Mouse (Mus musculus): ENCODE measurements around the gene Ppil4. TPM values are rescaled to one million over a fixed set of nuclear protein-coding genes. Genes with fewer than 3 reads are reported as not detected.

The Ppil4 gene
- polyA plus RNA-seq, 1 experiment from 2014 or later: 47.1 TPM

- no peak for DNase-seq (ENCODE audit: low spot score)
- 86% methylated on average over 14 of the region's 14 CpGs for WGBS
Measured at GRCm38 (mm10) chr10:7861259-7861936, 68.7 kb downstream of the Ppil4 start.

GRCm38 (mm10) chr10:7861937-7862657 is 69.4 kb downstream of the Ppil4 start:
- no peak overlapping the region for H3K4me2 ChIP-seq (replicated peaks; ENCODE audit: low read depth, low read length)

More at GRCm38 (mm10) chr10:7861259-7861936, 68.7 kb downstream of the Ppil4 start:
- no peaks in the 10 kb centered on the region for H3K9me3 ChIP-seq (ENCODE audit: control insufficient read depth, low read length)
- no peak overlapping the region for H3K27ac ChIP-seq (ENCODE audit: low read depth, low read length)
- H3K36me3 ChIP-seq (ENCODE audit: control insufficient read depth, insufficient read depth, low read length): no peaks in the 10 kb centered on the region
- no peaks in the 10 kb centered on the region for H3K27me3 ChIP-seq (ENCODE audit: control insufficient read depth, insufficient read depth, low read length)
- no peak for ATAC-seq (ENCODE audit: low FRiP score)
- no peak overlapping the region for H3K4me3 ChIP-seq (ENCODE audit: low read depth, low read length)
- no peak overlapping the region for H3K9ac ChIP-seq (ENCODE audit: low read depth, low read length)
- no peak overlapping the region for H3K4me2 ChIP-seq (replicated peaks; ENCODE audit: low read depth, low read length)
- no peaks in the 10 kb centered on the region for H3K4me1 ChIP-seq (replicated peaks; ENCODE audit: control insufficient read depth, insufficient read depth, low read length)

GRCm38 (mm10) chr10:7863411-7863810 is 70.7 kb downstream of the Ppil4 start:
- DNase-seq (ENCODE audit: low spot score): no peak
- no peaks in the 10 kb centered on the region for H3K9me3 ChIP-seq (ENCODE audit: control insufficient read depth, low read length)
- H3K4me3 ChIP-seq (ENCODE audit: low read depth, low read length): no peak overlapping the region
- no peaks in the 10 kb centered on the region for H3K36me3 ChIP-seq (ENCODE audit: control insufficient read depth, insufficient read depth, low read length)
- no peak for ATAC-seq (ENCODE audit: low FRiP score)
- H3K9ac ChIP-seq (ENCODE audit: low read depth, low read length): no peak overlapping the region
- no peak overlapping the region for H3K4me2 ChIP-seq (replicated peaks; ENCODE audit: low read depth, low read length)
- WGBS: 94% methylated on average over 6 of the region's 6 CpGs
- H3K4me1 ChIP-seq (replicated peaks; ENCODE audit: control insufficient read depth, insufficient read depth, low read length): no peaks in the 10 kb centered on the region
- H3K27ac ChIP-seq (ENCODE audit: low read depth, low read length): no peak overlapping the region
- peaks cover 7% of the 10 kb centered on the region for H3K27me3 ChIP-seq (ENCODE audit: control insufficient read depth, insufficient read depth, low read length)

More at GRCm38 (mm10) chr10:7861937-7862657, 69.4 kb downstream of the Ppil4 start:
- H3K27me3 ChIP-seq (ENCODE audit: control insufficient read depth, insufficient read depth, low read length): no peaks in the 10 kb centered on the region; the same call in 1 of the 2 replicates
- no peak overlapping the region for H3K4me3 ChIP-seq (ENCODE audit: low read depth, low read length)
- no peaks in the 10 kb centered on the region for H3K4me1 ChIP-seq (replicated peaks; ENCODE audit: control insufficient read depth, insufficient read depth, low read length)
- H3K9ac ChIP-seq (ENCODE audit: low read depth, low read length): no peak overlapping the region
- no peak overlapping the region for H3K27ac ChIP-seq (ENCODE audit: low read depth, low read length)
- H3K36me3 ChIP-seq (ENCODE audit: control insufficient read depth, insufficient read depth, low read length): no peaks in the 10 kb centered on the region
- WGBS: 88% methylated on average over 24 of the region's 25 CpGs
- ATAC-seq (ENCODE audit: low FRiP score) (no peak), DNase-seq (ENCODE audit: low spot score) (no peak)
- H3K9me3 ChIP-seq (ENCODE audit: control insufficient read depth, low read length): no peaks in the 10 kb centered on the region

GRCm38 (mm10) chr10:7864184-7864583 is 71.5 kb downstream of the Ppil4 start:
- 82% methylated on average over 6 of the region's 6 CpGs for WGBS
- H3K27me3 ChIP-seq (ENCODE audit: control insufficient read depth, insufficient read depth, low read length): peaks cover 7% of the 10 kb centered on the region
- no peak overlapping the region for H3K9ac ChIP-seq (ENCODE audit: low read depth, low read length)
- no peak overlapping the region for H3K4me2 ChIP-seq (replicated peaks; ENCODE audit: low read depth, low read length)
- no peak overlapping the region for H3K4me3 ChIP-seq (ENCODE audit: low read depth, low read length)
- H3K27ac ChIP-seq (ENCODE audit: low read depth, low read length): no peak overlapping the region
- H3K36me3 ChIP-seq (ENCODE audit: control insufficient read depth, insufficient read depth, low read length): no peaks in the 10 kb centered on the region
- ATAC-seq (ENCODE audit: low FRiP score) (no peak), DNase-seq (ENCODE audit: low spot score) (no peak)
- H3K4me1 ChIP-seq (replicated peaks; ENCODE audit: control insufficient read depth, insufficient read depth, low read length): no peaks in the 10 kb centered on the region
- no peaks in the 10 kb centered on the region for H3K9me3 ChIP-seq (ENCODE audit: control insufficient read depth, low read length)

- DNase-seq (ENCODE audit: low spot score) (no peak), ATAC-seq (ENCODE audit: low FRiP score) (no peak)
- WGBS: 82% methylated on average over 3 of the region's 3 CpGs
- Histone ChIP-seq H3K4me3 (ENCODE audit: low read depth, low read length) (no peak overlapping the region), H3K4me1 (replicated peaks; ENCODE audit: control insufficient read depth, insufficient read depth, low read length) (no peaks in the 10 kb centered on the region), H3K9me3 (ENCODE audit: control insufficient read depth, low read length) (no peaks in the 10 kb centered on the region), H3K4me2 (replicated peaks; ENCODE audit: low read depth, low read length) (no peak overlapping the region), H3K27ac (ENCODE audit: low read depth, low read length) (no peak overlapping the region), H3K9ac (ENCODE audit: low read depth, low read length) (no peak overlapping the region), H3K27me3 (ENCODE audit: control insufficient read depth, insufficient read depth, low read length) (peaks cover 7% of the 10 kb centered on the region), H3K36me3 (ENCODE audit: control insufficient read depth, insufficient read depth, low read length) (no peaks in the 10 kb centered on the region)
Measured at GRCm38 (mm10) chr10:7864806-7865205, 72.1 kb downstream of the Ppil4 start.

GRCm38 (mm10) chr10:7866762-7867665 is 74.3 kb downstream of the Ppil4 start:
- DNase-seq (ENCODE audit: low spot score) (peak; percentile 39), ATAC-seq (ENCODE audit: low FRiP score) (peak; percentile 56)
- 16% methylated on average over 49 of the region's 50 CpGs for WGBS

GRCm38 (mm10) chr10:7867666-7868030 is 75.0 kb downstream of the Ppil4 start:
- Histone ChIP-seq H3K4me1 (replicated peaks; ENCODE audit: control insufficient read depth, insufficient read depth, low read length) (no peaks in the 10 kb centered on the region), H3K36me3 (ENCODE audit: control insufficient read depth, insufficient read depth, low read length) (no peaks in the 10 kb centered on the region), H3K27ac (ENCODE audit: low read depth, low read length) (no peak overlapping the region), H3K9me3 (ENCODE audit: control insufficient read depth, low read length) (no peaks in the 10 kb centered on the region), H3K4me3 (ENCODE audit: low read depth, low read length) (peak overlapping the region; percentile 39), H3K4me2 (replicated peaks; ENCODE audit: low read depth, low read length) (peak overlapping the region; percentile 86), H3K27me3 (ENCODE audit: control insufficient read depth, insufficient read depth, low read length) (peaks cover 7% of the 10 kb centered on the region), H3K9ac (ENCODE audit: low read depth, low read length) (peak overlapping the region; percentile 37; the same call in 1 of the 2 replicates)
- 21% methylated on average over 21 of the region's 21 CpGs for WGBS
- ATAC-seq (ENCODE audit: low FRiP score) (peak; percentile 56), DNase-seq (ENCODE audit: low spot score) (no peak)

More at GRCm38 (mm10) chr10:7866762-7867665, 74.3 kb downstream of the Ppil4 start:
- peak overlapping the region; percentile 39 for H3K4me3 ChIP-seq (ENCODE audit: low read depth, low read length)
- peaks cover 7% of the 10 kb centered on the region for H3K27me3 ChIP-seq (ENCODE audit: control insufficient read depth, insufficient read depth, low read length)
- peak overlapping the region; percentile 37; the same call in 1 of the 2 replicates for H3K9ac ChIP-seq (ENCODE audit: low read depth, low read length)
- H3K4me2 ChIP-seq (replicated peaks; ENCODE audit: low read depth, low read length): peak overlapping the region; percentile 86
- no peaks in the 10 kb centered on the region for H3K9me3 ChIP-seq (ENCODE audit: control insufficient read depth, low read length)
- H3K4me1 ChIP-seq (replicated peaks; ENCODE audit: control insufficient read depth, insufficient read depth, low read length): no peaks in the 10 kb centered on the region
- no peak overlapping the region for H3K27ac ChIP-seq (ENCODE audit: low read depth, low read length)
- H3K36me3 ChIP-seq (ENCODE audit: control insufficient read depth, insufficient read depth, low read length): no peaks in the 10 kb centered on the region

- no peak overlapping the region for H3K4me2 ChIP-seq (replicated peaks; ENCODE audit: low read depth, low read length)
- H3K9me3 ChIP-seq (ENCODE audit: control insufficient read depth, low read length): no peaks in the 10 kb centered on the region
- H3K27me3 ChIP-seq (ENCODE audit: control insufficient read depth, insufficient read depth, low read length): peaks cover 7% of the 10 kb centered on the region
- no peak overlapping the region for H3K4me3 ChIP-seq (ENCODE audit: low read depth, low read length)
- 66% methylated on average over 8 of the region's 8 CpGs for WGBS
- H3K36me3 ChIP-seq (ENCODE audit: control insufficient read depth, insufficient read depth, low read length): no peaks in the 10 kb centered on the region
- DNase-seq (ENCODE audit: low spot score) (no peak), ATAC-seq (ENCODE audit: low FRiP score) (no peak)
- H3K27ac ChIP-seq (ENCODE audit: low read depth, low read length): no peak overlapping the region
- H3K4me1 ChIP-seq (replicated peaks; ENCODE audit: control insufficient read depth, insufficient read depth, low read length): no peaks in the 10 kb centered on the region
- H3K9ac ChIP-seq (ENCODE audit: low read depth, low read length): no peak overlapping the region
Measured at GRCm38 (mm10) chr10:7869746-7870145, 77.1 kb downstream of the Ppil4 start.
